Mouse (Mus musculus): ENCODE results near the gene Ppih.

Ppih gene

DNA sequence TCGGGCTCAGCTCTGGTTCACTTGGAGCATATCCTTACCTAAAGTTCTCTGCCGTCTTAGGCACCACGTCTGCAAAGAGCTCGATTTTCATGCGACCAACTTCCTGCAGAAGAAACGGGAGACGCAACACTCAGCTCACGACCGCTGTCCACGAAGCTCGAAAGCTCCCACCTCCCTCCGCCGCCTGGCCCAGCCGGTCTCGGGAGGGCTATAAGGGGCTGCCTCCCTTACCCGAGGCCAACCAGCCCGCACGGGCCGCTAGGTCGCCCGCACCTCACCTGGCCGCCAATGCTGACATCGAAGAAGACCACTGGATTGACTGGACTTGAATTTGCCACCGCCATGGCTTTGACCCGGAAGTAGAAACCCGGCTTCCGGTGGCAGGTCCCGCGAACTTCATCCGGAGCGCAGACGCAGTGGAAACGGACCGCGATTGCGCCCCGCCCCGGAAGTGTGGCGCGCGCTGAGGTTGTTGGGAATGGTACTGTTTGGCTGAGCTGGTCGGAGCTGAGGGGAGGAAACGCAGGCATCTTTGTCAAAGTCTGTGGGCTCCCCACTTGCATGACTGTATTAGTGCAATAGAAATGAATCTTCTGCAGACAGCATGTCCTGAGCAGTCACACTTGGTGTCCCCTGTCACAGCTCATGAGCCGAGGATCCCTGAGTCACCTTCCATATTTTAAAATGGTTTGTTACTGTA lies at the start of gene Ppih:
Gene Ppih, minus strand, starts transcription at position 416 of the 700 bp plus-strand sequence.
- peak; percentile 96 for DNase-seq

DNA sequence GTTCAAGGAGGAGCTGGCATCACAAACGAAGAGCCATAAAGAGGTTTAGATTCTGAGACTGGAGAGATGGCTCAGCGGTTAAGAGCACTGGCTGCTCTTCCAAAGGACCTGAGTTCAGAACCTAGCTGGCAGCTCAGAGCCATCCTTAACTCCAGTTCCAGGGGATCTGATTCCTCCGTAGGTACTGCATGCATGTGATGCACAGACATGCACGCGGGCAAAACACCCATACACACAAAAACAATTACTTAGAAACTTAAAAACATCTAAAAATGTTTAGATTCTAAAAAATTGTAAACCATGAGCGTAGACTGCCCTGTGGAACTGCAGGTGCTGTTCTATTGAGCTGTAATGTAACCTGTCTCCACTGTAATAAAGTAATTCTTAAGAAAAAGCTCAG lies 49.1 kb upstream of the Ppih start:
- DNase-seq: no peak

DNA sequence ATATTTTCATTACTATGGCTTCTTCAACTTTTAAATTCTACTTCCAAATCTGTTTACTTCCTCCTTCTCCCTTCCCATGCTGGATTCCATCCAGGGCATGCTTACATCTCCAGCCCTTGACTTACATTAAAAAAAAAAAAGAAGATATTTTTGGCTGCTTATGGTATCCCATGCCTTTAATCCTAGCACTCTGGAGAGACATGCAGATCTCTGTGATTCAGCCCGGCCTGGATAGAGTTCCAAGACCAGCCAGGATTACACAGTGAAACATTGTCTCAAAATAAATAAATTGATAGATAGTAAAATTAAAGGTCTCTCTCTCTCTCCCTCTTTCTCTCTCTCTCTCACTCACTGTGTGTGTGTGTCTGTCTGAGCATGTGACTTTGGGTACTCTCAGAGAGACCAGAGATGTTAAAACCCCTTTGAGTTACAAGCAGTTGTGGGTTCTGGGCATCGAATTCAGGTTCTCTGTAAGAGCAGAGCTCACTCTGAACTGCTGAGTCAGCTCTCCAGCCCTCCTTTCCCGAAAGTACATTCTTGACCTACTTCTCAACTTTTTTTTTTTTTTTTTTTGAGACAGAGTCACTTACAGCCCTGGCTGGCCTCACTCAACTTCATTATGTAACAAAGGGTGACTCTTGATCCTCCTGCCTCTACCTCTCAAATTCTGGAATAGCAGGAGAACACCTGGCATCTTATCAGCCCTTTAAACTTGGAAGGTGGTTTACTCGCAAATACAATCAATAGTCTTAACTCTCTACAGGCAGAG lies 46.6 kb upstream of the Ppih start:
- DNase-seq: no peak

DNA sequence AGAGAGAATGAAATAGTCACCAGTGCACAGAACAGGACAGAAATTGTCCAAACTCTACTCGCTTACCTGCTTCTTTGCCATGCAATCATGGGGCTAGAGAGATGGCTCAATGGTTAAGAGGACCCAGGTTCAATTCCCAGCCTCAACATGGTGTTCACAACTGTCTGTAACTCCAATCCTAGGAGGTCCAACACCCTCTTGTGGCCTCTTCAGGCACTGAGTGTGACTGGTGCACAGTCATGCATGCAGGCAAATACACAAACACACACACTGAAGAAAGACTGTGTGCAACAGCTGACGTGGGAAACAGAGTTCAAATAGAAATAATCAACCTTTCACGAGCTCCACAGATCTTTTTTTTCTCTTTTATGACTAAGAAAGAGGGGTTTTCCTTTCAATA lies 41.9 kb upstream of the Ppih start:
- DNase-seq: no peak

DNA sequence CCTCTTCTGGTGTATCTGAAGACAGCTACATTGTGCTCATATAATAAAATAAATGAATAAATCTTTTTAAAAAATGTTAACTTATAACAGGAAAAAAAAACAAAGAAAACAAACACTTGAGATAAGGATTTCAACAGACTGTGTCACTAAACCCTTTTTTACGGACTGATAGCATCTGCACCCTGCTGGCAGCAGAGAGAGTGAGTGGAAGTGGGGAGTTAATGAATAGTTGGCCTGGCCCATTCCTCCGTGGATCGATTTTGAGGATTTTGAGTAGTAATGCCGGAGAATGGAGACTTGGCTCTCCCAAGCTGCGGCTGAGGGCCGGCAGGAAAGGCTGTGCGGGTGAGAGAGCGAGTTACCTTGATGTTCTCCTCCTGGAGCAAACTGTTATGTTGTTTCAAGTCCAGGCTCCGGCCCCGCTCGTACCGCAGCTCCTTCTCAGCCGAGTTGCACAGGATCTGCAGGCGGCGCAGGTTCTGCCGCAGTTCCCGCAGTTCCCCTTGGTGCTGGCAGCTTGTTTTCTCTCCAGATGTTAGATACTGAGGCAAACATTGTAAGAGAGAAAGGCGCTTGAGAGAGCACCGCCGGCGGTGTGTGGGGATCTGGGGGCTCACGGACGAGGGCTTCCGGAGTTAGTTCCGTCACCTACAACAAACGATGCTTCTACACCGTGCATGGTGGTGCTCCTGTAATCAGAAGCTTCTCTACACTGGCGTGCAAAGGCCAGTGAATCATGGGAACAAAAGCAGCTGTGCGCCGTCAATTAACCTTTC lies 39.0 kb upstream of the Ppih start:
- peak; percentile 56 for DNase-seq

DNA sequence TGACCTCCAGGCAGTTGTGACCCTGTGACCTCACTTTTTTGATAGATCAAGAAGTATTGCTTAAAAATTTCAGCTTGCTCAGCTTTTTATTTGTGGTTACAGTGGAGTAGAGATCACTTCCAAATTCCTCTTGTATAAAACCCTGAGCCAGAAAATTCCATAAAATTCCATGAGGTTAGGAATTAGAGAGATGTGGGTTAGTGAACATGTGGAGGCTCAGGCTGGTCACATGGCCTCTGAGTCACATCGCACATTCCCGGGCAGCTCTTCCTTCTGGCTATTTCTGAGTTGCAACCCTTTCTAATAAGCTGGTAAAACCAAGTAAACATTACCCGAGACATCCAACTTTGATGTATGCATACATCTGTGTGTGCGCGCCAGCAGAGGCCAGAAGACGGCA lies 25.2 kb upstream of the Ppih start:
- no peak for DNase-seq

DNA sequence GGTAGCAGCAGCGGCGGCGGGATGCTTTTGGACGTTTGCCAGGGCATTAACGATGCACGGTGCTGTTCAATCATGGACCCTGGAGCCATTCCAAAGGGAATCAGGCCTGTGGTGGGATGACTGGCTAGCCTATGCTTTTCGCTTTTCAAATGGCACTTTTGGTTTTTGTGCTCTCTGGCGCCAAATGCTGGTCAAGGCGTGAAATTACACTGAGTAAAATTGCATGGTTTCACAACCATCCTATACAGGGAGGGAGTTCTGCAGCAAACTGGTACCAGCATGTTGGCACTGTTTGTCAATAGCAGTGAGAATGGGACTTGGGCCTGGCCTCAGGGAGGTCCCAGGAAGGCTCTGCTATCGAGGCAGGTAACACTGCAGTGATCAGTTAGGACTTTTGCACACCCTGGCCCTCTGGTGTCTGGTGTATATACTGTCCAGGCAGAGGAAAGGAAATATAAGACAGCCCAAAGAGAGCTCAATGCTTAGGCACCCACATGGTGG lies 18.6 kb upstream of the Ppih start:
- DNase-seq: peak; percentile 76

DNA sequence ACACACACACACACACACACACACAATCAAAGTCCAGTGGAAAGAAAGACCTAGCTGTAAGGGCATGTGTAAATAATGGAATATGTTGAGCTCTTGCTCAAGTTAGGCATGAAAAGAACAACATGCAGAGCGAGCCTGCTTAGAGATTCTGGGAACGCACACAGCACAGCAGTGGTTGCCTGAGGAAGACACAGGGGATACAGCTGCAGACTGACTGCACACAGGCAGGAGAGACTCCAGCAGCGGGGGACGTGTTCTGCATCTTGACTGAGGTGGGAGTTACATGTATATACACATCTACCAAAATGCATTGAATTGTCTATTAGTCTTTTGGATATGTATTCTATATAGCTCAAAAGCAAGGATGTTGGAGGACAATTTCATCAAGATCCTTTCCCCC lies 18.1 kb upstream of the Ppih start:
- DNase-seq: no peak

DNA sequence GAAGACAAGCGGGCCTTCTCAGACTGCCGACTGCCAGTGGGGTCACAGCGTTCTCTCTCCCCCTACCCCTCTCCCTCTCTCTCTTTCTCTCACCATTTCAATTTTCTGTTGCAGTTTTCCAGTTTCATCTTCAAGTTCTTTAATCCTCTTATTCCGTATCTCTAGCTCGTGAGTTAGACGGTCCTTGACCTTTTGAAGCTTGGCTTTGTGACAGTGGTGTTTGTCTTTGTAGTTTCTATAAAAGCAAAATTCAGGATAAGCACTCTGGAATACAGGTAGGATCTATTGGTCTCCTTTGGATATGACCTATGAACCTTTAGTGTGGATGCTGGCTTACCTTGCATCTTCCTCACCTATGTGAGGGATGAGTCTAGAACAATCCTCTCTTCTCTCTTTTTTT lies 13.1 kb upstream of the Ppih start:
- no peak for DNase-seq

DNA sequence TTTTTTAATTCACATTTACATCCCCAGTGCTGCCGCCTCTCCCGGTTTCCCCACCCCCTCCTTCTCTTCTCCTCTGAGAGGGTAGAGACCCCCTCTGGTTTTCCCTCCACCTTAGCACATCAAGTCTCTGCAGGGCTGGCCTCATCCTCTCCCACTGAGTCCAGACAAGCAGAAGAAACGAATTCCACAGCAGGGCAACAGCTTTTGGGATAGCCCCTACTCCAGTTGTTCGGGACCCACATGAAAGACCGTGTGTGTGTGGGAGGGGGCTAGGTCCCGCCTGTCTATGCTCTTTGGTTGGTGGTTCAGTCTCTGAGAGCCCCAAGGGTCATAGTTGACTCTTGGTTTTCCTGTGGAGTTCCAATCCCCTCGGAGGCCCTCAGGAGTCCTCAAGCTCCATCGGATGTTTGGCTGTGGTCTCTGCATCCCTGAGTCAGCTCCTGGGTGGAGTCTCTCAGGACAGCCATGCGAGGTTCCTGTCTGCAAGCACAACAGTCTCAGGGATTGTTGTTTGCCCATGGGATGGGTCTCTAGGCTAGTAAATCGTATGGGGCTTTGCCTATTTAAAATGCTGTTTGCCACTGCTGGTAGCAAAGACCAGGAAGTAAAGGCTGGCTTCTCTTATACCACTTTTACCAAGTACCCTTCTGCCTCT lies 677 bp upstream of the Ppih start:
- peak; percentile 18 for DNase-seq

DNA sequence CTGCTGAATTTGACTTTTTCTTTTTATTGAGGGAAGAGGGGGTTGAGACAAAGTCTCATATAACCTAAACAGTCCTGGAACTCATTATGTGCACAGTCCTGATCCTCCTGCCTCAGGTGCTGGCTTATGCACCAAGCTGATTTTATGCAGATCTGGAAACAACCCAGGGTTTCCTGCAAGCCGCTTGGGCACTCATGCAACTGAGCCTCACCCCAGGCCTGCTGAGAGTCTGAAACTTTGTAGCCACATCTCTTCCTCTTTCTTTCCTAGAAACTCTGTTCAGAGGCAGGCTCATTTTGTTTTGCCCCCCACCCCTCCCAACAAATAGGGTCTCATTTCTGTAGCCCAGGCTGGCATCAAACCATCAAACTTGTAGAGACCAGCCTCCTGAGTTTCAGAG lies 6.6 kb downstream of the Ppih start:
- DNase-seq: no peak

DNA sequence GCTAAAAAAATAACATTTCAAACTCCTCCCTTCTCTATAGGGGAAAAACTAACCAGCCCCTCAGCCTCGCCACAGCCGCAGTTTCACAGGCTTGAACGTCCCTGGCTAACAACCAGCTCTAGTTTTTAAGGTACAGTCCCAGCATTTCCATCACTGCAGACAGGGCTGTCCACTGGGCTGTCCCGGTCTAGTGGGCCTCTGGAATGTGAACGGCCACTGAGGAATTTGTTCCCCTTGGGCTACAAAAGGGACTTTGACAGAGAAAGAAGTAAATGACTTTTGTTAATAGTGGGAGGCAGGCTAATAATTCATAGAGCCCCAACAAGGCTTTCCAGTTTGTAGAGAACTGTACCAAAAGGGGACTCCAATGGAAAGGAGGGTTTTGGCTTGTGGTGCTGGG lies 14.9 kb downstream of the Ppih start:
- DNase-seq: no peak

DNA sequence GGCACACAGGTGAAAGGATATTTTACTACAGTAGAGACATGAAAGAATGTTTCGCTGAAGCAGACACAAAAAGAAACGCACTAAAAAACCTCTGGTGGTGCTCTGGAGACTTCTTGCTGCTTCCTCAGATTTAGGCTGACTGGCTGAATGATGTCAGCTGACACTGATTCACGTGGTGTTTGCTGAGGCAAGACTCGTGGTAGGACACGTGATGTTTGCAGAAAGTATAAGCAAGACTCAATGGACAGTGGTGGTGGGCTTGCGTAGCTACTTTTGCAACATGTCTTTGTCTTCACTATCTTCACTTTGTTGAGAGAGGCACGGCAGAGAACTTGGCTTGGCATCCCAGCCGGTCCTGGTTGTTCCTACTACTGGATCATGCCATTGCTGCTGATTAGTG lies 17.1 kb downstream of the Ppih start:
- DNase-seq: no peak

DNA sequence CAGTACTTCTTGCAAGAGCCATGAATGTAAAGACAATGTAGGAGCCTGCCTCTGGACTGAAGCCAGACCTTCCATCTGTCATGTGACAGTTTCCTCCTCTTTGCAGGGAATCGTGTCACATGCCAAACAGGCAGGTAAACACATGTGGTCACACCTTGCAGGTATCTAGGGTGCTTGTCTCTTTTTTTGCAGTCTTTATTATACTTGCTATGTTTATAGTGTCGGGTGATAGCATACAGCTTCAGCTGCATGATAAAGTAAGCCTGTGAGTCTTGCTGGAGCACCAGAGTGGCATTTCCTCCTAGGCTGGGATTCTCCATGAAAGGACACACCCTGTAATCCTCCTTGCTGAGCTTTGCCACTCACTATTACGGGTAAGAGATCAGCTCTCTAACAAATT lies 18.6 kb downstream of the Ppih start:
- DNase-seq: no peak

DNA sequence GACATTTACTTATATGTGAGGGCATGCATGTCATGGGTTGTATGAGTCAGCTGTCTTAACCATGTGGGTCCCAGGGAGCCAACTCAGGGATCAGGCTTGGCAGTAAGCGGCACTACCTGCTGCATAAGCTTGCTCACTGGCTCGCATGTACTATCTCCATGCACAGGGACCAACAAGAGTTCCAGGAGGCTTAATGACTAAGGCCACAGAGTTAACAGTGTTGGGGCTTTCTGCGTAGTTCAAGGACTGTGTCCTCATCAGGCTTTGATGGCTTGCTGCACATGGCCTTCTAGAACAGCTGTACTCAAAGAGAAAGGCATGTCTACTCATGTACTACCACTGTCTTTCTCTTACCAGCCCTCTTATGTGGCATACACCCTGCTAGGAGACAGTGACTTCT lies 19.6 kb downstream of the Ppih start:
- DNase-seq: no peak

DNA sequence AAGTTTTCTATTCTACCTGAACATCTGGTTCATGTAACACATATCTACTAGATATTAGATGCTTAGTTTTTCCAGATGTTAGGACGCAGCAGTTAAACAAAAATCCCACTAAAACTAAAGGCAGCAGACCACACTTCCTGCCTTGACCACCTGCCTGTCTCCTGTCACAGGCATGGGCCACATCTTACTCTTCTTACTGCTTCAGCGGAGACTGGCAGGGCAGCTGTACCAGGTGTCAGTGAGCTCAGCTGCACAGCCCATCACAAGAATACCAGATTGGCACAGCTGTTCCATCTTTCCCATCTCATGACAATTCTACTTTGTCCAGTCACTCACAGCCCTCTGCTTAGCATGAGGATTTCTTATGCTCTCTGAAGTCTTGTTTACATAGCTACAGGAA lies 23.0 kb downstream of the Ppih start:
- no peak for DNase-seq

DNA sequence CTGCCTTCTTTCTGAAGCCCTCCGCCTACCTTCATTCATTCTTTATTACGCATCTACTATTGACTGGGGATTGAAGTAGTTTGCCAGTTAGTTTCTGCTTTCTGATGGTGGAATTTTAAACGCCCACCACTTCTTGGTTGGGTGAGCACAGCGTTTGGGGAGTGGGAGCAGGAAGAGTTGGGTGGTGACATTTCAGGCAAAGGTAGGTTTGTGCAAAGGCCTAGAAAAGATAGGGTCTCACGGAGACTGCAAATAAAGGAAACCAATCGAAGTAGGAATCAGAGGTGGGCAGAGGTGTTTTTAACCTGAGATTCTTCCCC lies 25.3 kb downstream of the Ppih start:
- no peak for DNase-seq

DNA sequence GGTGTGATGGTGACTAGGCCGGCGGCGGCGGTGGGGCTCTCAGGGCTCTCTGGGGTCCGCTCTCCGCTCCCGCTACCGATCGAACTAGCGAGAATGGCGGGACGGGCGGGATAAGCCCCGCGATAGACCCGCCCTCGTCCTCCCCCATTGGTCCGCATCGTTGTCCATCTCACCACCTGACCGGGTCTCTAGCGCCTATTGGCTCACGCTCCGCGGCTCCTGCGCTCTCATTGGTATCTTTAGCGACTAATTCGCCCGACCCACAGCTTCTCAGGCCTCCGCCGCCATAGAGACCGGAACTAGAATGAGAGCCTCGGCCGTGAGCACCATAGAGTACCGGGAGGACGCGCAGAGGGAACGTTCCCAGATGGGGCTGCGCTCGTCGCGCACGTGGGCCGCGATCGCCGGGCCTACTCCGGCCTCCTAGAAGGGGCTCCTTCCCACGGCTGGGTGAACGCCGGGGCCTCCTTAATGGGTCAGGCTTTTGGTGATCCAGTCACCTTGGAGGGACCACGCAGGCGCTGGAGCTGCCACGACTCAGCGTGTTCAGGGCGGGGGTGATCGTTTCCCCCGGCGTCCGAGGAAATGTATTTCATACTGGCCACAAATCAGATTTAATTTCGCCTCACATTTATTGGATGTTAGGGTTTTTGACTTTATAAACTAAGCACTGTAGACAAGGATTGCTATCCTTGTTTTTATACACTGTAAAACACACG lies 25.8 kb downstream of the Ppih start, which contains the start of gene Ybx1:
Gene Ybx1, minus strand, starts transcription at position 190 of the 719 bp plus-strand sequence.
- peak; percentile 99 for DNase-seq

DNA sequence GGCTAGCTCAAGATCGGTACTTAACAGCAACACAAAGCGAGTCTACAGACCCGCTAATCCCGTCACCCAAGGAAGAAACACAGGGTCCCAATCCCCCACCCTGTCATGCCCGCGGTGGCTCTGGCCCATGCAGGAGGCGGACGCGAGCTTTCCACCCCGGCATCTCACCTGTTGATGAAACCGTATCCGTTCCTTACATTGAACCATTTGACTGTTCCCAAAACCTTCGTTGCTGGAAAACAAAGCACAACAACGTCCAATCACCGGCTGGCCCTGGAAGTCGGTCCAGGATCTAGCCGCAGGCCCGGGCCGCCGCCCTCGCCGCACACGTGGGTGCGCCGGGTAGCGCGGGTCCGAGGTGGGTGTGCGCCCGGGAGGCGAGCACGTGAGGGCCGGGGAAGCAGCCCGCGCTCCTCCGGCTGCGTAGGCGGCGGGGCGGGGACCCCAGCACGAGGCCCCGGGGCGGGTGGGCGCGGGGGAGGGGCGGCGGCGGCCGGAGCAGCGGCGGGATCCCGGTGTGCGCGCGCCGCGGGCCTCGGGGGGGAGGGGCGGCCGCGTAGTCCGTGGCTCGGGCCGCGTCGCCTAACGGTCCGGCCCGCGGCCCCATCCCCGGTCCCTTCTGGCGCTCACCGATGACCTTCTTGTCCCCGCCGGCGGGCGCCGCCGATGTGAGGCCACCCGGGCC lies 26.6 kb downstream of the Ppih start:
- DNase-seq: peak; percentile 55

DNA sequence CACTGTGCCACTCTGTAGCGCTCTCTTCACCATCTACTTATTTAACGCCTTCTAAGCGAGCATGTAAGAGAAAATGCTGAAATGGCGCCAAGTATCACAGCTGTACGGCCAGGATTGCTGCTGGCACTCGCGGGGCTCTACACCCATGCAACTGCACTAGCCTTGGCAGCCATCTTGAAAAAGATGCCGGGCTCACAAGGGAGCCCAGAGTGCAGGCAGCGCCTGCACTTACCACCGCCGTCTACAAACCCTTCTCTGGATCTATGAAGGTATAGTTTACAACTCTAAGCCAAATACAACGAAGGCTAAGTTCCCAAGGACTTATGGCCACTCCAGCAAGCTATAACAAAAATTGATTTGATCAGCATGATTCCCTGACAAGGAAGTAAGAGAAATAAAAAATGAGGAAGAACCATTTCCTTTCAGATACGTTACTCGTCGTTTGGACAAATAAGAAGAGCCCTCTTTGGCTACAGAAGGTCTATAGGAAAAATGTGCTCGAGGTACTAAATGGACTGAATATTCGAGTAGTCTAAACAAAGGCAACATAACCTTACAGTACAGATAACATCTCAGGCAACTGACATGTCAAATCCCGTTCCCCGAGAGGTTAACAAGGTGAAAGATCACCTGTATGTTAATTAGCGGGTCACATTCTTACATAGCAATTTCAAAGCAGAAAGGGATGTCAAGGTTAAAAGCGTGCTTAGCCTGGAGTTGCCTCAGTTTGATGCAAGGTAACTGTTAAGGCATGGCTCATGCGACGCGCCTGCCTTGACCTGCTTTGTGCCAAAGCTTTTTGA lies 27.4 kb downstream of the Ppih start:
- DNase-seq: peak; percentile 71

DNA sequence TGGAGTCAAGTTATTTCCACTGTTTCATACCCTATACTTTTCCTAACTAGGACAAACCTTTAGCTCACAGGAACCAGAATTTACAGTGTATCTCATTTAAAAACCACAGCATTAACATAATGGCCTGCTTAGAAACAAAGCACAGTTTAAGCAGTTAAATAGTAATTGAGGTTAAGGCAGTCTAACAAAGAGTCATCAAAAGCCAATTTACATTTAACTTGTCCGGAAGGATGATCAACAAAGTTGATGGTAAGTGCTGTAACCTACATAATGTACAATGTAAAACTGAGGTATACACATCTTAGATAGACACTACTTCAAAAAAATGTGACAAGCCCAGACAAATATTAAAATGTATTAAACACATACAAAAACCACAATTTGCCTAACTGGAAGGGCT lies 28.4 kb downstream of the Ppih start:
- no peak for DNase-seq

All from embryo, embryonic 11 days (tissue).